Mouse (Mus musculus) neural tube, embryonic 13.5 days (tissue): Measurements from ENCODE around the gene Mrps11. TPM values are rescaled to one million over a fixed set of nuclear protein-coding genes. Genes with fewer than 3 reads are reported as not detected.

Experiments used
- ATAC-seq: fragments of 200-750 bp; cut with Nextera tagmentation; 2 replicates; pipeline ENCODE4 v1.8.0; 2017; ENCODE audit warnings: low read depth, mild to moderate bottlenecking, moderate TSS enrichment, moderate library complexity
- H3K27ac ChIP-seq: fragments of 300-500 bp; sonication (generic); replicated peaks from 2 replicates; pipeline ENCODE4 v1.5.1; 2015; ENCODE audit warnings: moderate library complexity, mild to moderate bottlenecking, inconsistent platforms
- H3K27me3 ChIP-seq: fragments of 300-500 bp; sonication (generic); 2 replicates; pipeline ENCODE4 v1.6.1; 2015; ENCODE audit warnings: mild to moderate bottlenecking, inconsistent platforms
- H3K36me3 ChIP-seq: fragments of 300-500 bp; sonication (generic); 2 replicates; pipeline ENCODE4 v1.6.1; 2015; ENCODE audit warnings: mild to moderate bottlenecking, inconsistent platforms
- H3K4me1 ChIP-seq: fragments of 300-500 bp; sonication (generic); replicated peaks from 2 replicates; pipeline ENCODE4 v1.6.1; 2015; ENCODE audit warnings: inconsistent platforms
- H3K4me2 ChIP-seq: fragments of 300-500 bp; sonication (generic); 2 replicates; pipeline ENCODE4 v1.6.1; 2015; ENCODE audit warnings: inconsistent platforms, mild to moderate bottlenecking, moderate library complexity
- H3K4me3 ChIP-seq: fragments of 300-500 bp; sonication (generic); 2 replicates; pipeline ENCODE4 v1.5.1; 2015; ENCODE audit warnings: mild to moderate bottlenecking, inconsistent platforms
- H3K9ac ChIP-seq: fragments of 300-500 bp; sonication (generic); 2 replicates; pipeline ENCODE4 v1.6.1; 2015; ENCODE audit warnings: moderate library complexity, mild to moderate bottlenecking, inconsistent platforms
- H3K9me3 ChIP-seq: fragments of 300-500 bp; sonication (generic); 2 replicates; pipeline ENCODE4 v1.6.1; 2016; ENCODE audit warnings: inconsistent platforms
- WGBS: fragments of 180-500 bp; shearing (Covaris S2); methylation state at CpG from one replicate; pipeline ENCODE4 v1.1.7; 2015; 5-methylcytosine and 5-hydroxymethylcytosine counted together
- polyA plus RNA-seq: library from polyadenylated mRNA; unstranded; fragments of >200 nt; fragmentation: Nextera tagmentation; extraction: Ambion mirVana; gene quantifications from 2 replicates; pipeline ENCODE4 v1.2.1, GENCODE M21; 2015

The Mrps11 gene
- polyA plus RNA-seq, 1 experiment from 2014 or later, result 80.6 TPM

GRCm38 (mm10) chr7:78797843-78798455 is 15.0 kb downstream of the Mrps11 start:
- Histone ChIP-seq H3K27me3 (no peaks in the 10 kb centered on the region), H3K9me3 (no peaks in the 10 kb centered on the region), H3K4me2 (no peak overlapping the region), H3K27ac (peak overlapping the region; percentile 62), H3K4me1 (peaks cover 17% of the 10 kb centered on the region), H3K4me3 (no peak overlapping the region), H3K9ac (no peak overlapping the region), H3K36me3 (peaks cover 1% of the 10 kb centered on the region; the same call in 1 of the 2 replicates)
- peak; percentile 70 for ATAC-seq
- 40% methylated on average over 8 of the region's 9 CpGs for WGBS

GRCm38 (mm10) chr7:78799730-78800496 is 17.0 kb downstream of the Mrps11 start:
- no peak overlapping the region for H3K27ac ChIP-seq
- H3K4me2 ChIP-seq, result no peak overlapping the region
- H3K4me1 ChIP-seq, result peaks cover 17% of the 10 kb centered on the region
- WGBS, result 78% methylated on average over 9 of the region's 9 CpGs
- H3K9me3 ChIP-seq, result no peaks in the 10 kb centered on the region
- no peaks in the 10 kb centered on the region for H3K27me3 ChIP-seq
- H3K9ac ChIP-seq, result no peak overlapping the region
- H3K36me3 ChIP-seq, result no peaks in the 10 kb centered on the region
- no peak for ATAC-seq
- H3K4me3 ChIP-seq, result no peak overlapping the region

DNA sequence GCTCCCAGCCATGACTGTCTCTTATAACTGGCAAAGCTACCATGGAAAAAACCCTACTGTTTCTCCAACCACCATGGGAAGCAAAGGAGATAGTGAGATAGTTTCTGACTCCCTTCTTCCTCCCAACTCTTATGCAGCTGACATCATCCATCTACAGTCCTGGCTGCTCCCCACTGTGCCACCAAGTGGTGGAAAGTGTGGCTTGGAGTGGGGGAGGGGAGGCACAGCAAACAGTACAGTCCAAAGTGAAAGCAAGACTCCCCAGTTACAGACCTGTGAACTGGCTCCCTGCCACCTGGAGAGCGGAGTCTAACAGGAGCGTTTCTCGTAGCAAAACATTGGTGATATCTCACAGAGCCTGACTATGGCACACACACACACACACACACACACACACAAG is 20.9 kb downstream of the Mrps11 start:
- Histone ChIP-seq H3K9me3 (no peaks in the 10 kb centered on the region), H3K36me3 (no peaks in the 10 kb centered on the region), H3K4me2 (no peak overlapping the region), H3K4me1 (peaks cover under 1% of the 10 kb centered on the region), H3K27me3 (no peaks in the 10 kb centered on the region), H3K27ac (no peak overlapping the region), H3K9ac (no peak overlapping the region), H3K4me3 (no peak overlapping the region)
- WGBS, result 92% methylated on average over 3 of the region's 3 CpGs
- no peak for ATAC-seq

DNA sequence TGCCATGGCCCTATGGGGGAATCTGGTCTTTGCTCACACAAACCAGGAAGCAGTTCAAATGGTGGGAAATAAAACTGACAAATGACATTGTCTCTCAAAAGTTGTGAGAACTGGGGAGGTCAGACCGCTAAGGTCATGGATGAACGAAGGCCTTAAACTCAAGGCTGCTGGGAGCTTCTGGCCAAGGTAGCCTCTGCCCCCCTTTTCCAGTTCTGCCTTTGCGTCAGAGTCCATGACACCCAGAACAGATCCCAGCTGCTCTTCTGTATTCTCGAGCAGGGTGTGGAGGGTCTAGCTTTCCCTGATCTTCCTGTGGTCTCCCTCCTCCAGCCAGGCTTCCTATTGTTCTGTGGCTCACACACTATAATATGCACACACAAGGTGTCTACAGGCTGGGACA is 24.3 kb downstream of the Mrps11 start:
- 91% methylated on average over 4 of the region's 4 CpGs for WGBS
- Histone ChIP-seq H3K4me3 (no peak overlapping the region), H3K9me3 (no peaks in the 10 kb centered on the region), H3K4me2 (no peak overlapping the region), H3K27me3 (no peaks in the 10 kb centered on the region), H3K4me1 (no peaks in the 10 kb centered on the region), H3K27ac (no peak overlapping the region), H3K9ac (no peak overlapping the region), H3K36me3 (no peaks in the 10 kb centered on the region)
- no peak for ATAC-seq

GRCm38 (mm10) chr7:78813791-78814190 is 30.9 kb downstream of the Mrps11 start:
- WGBS, result 88% methylated on average over 6 of the region's 6 CpGs
- ATAC-seq, result no peak
- Histone ChIP-seq H3K9me3 (no peaks in the 10 kb centered on the region), H3K9ac (no peak overlapping the region), H3K36me3 (no peaks in the 10 kb centered on the region), H3K4me2 (no peak overlapping the region), H3K4me3 (no peak overlapping the region), H3K27me3 (no peaks in the 10 kb centered on the region), H3K4me1 (peaks cover 6% of the 10 kb centered on the region), H3K27ac (no peak overlapping the region)

DNA sequence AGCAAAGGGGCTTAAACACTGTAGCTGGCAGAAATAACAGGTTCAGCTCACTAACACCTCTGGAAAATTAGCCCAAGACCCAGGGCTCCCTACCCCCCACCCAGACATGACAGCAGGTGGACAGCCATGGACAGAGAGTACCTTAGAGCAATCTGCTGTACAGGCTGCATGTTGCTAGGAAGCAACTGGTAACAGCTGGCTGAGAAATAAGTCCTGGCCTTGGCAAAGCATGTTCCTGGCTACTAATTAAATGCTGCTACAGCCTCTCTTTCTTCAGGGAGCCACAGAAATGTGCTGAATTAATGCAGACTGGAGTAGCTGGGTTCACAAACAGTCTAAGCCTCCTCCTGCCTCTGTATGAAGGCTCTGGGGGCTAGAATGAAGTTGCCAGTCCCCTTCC is 31.8 kb downstream of the Mrps11 start:
- no peak overlapping the region for H3K9ac ChIP-seq
- no peaks in the 10 kb centered on the region for H3K27me3 ChIP-seq
- H3K4me1 ChIP-seq, result peaks cover 6% of the 10 kb centered on the region
- ATAC-seq, result no peak
- H3K4me2 ChIP-seq, result no peak overlapping the region
- no peaks in the 10 kb centered on the region for H3K36me3 ChIP-seq
- H3K27ac ChIP-seq, result no peak overlapping the region
- no peaks in the 10 kb centered on the region for H3K9me3 ChIP-seq
- H3K4me3 ChIP-seq, result no peak overlapping the region

- H3K36me3 ChIP-seq, result peaks cover 4% of the 10 kb centered on the region; the same call in 1 of the 2 replicates
- H3K27me3 ChIP-seq, result no peaks in the 10 kb centered on the region
- H3K9me3 ChIP-seq, result no peaks in the 10 kb centered on the region
- H3K4me2 ChIP-seq, result no peak overlapping the region
- no peak overlapping the region for H3K9ac ChIP-seq
- no peak overlapping the region for H3K27ac ChIP-seq
- H3K4me3 ChIP-seq, result no peak overlapping the region
- no peak for ATAC-seq
- H3K4me1 ChIP-seq, result peaks cover 6% of the 10 kb centered on the region
- 89% methylated on average over 12 of the region's 12 CpGs for WGBS
Observed at GRCm38 (mm10) chr7:78818336-78818735, 35.4 kb downstream of the Mrps11 start.

DNA sequence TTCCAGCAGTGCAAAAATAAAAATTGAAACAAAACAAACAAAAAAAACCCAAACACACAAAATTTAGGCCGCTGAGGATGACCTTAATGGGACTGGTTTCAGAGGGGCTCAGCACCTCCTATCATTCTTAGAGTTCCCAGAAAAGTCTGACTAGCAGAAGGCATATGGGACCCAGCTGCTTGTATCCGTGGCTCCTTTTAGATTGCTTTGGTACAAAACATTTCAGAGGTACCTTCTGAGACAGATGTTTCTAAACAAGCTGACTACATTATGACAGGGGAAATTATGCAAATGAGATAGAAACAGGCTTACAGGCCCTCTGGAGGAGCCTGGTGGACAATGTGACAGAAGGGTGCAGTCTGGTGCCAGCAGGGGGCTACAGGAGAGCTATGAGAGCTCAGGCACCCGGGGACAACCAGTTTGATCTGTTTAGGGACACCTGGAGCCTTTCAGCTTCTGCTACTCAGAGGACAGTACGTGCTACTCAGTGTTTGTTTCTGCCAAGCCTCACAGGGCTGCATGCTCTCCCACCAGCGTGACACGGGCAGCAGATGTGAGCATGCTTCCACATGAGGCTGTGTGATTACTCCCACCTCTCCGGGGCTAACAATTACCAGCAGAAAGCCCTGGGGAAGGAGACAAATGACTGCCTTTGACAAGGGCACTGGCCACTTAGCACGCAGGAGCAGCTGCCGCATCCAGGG is 43.9 kb downstream of the Mrps11 start:
- Histone ChIP-seq H3K27me3 (no peaks in the 10 kb centered on the region), H3K4me2 (no peak overlapping the region), H3K27ac (peak overlapping the region; percentile 89), H3K4me3 (no peak overlapping the region), H3K9me3 (no peaks in the 10 kb centered on the region), H3K4me1 (peaks cover 32% of the 10 kb centered on the region), H3K36me3 (peaks cover 43% of the 10 kb centered on the region), H3K9ac (peak overlapping the region; percentile 45)
- WGBS, result 35% methylated on average over 9 of the region's 9 CpGs
- ATAC-seq, result peak; percentile 89

DNA sequence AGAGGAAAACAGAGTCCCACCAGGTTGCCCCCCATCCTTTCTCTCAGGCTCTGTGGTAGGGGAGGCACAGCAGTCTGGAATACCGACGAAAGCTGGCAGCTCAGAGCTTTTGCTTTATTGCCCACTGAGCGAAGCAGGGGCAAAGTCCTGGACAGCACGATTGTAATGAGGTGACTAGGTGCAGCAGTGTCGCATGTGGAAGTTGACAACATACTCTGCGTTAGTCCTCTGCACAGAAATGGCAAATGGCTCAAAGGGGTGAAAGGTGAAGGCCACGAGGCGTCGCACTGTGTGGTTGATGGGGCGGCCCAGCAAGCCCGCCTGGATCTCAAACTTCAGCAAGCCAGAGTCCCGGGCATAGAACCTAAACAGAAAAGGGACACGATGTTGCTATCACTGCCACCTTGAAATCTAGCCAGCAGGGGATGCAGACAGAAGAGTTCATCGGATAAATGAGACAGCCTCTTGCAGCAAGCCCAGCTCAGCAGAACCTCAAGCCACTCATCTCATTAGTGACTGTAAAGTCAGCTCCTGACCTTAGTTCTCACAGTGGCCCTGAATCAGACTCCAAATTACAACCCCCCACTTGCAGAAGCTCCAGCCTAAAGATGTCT is 44.9 kb downstream of the Mrps11 start:
- peak overlapping the region; percentile 89 for H3K27ac ChIP-seq
- 71% methylated on average over 14 of the region's 14 CpGs for WGBS

DNA sequence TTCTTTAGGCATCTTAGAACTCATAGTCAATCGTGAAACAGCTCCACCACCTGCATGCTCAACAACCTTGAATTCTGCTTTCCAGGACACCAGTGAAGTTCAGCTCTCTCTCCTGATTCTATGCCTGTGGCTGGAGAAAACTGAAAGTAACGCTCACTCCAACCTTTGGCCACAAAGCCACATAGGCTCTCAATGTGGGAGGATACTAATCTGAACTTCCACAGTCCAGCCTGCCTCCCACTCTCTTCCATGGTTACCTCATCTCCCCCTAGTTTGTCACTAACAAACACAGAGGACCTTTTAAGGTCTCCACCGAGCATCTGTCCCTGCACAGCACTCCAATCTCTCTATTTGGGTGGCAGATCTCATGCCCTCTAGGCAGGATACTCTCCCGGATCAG is 52.7 kb downstream of the Mrps11 start:
- 0 out of 2 replicates have a peak, but pooled peaks cover 4% of the 10 kb centered on the region for H3K4me1 ChIP-seq
- no peaks in the 10 kb centered on the region for H3K27me3 ChIP-seq
- WGBS, result 83% methylated on average over 4 of the region's 4 CpGs
- no peak for ATAC-seq
- H3K4me3 ChIP-seq, result no peak overlapping the region
- H3K9me3 ChIP-seq, result no peaks in the 10 kb centered on the region
- no peak overlapping the region for H3K9ac ChIP-seq
- H3K27ac ChIP-seq, result no peak overlapping the region
- H3K36me3 ChIP-seq, result peaks cover 44% of the 10 kb centered on the region
- H3K4me2 ChIP-seq, result no peak overlapping the region

More for the DNA sequence above, 44.9 kb downstream of the Mrps11 start:
- no peaks in the 10 kb centered on the region for H3K27me3 ChIP-seq
- H3K36me3 ChIP-seq, result peaks cover 43% of the 10 kb centered on the region
- peaks cover 32% of the 10 kb centered on the region for H3K4me1 ChIP-seq
- 0 out of 2 replicates have a peak, but pooled peaks have one; percentile 46 for ATAC-seq
- no peaks in the 10 kb centered on the region for H3K9me3 ChIP-seq
- H3K4me3 ChIP-seq, result no peak overlapping the region
- H3K9ac ChIP-seq, result no peak overlapping the region
- no peak overlapping the region for H3K4me2 ChIP-seq

- Histone ChIP-seq H3K4me1 (0 out of 2 replicates have a peak, but pooled peaks cover 4% of the 10 kb centered on the region), H3K9ac (no peak overlapping the region), H3K36me3 (peaks cover 58% of the 10 kb centered on the region), H3K9me3 (no peaks in the 10 kb centered on the region), H3K27me3 (no peaks in the 10 kb centered on the region), H3K27ac (0 out of 2 replicates have a peak overlapping the region, but pooled peaks have one; percentile 23), H3K4me3 (no peak overlapping the region), H3K4me2 (no peak overlapping the region)
- ATAC-seq, result no peak
- 57% methylated on average over 4 of the region's 4 CpGs for WGBS
Observed at GRCm38 (mm10) chr7:78837250-78837649, 54.3 kb downstream of the Mrps11 start.

GRCm38 (mm10) chr7:78841601-78842000 is 58.7 kb downstream of the Mrps11 start:
- Histone ChIP-seq H3K27ac (no peak overlapping the region), H3K9me3 (no peaks in the 10 kb centered on the region), H3K4me1 (peaks cover 19% of the 10 kb centered on the region), H3K27me3 (no peaks in the 10 kb centered on the region), H3K4me3 (no peak overlapping the region), H3K9ac (no peak overlapping the region), H3K36me3 (peaks cover 56% of the 10 kb centered on the region), H3K4me2 (no peak overlapping the region)
- 90% methylated on average over 5 of the region's 5 CpGs for WGBS
- no peak for ATAC-seq
